Mouse (Mus musculus) lung, embryonic 16.5 days (tissue): ENCODE measurements around the gene Bmt2. TPM values are rescaled to one million over a fixed set of nuclear protein-coding genes. Genes with fewer than 3 reads are reported as not detected.

Experiments
- ATAC-seq: fragments of 200-750 bp; cut with Nextera tagmentation; 2 replicates; pipeline ENCODE4 v1.8.0; 2017; ENCODE audit warnings: low read depth, mild to moderate bottlenecking, moderate library complexity
- H3K27ac ChIP-seq: fragments of 300-500 bp; sonication (generic); 2 replicates; pipeline ENCODE4 v1.5.1; 2014; ENCODE audit warnings: mild to moderate bottlenecking, control low read depth, low read length
- H3K27me3 ChIP-seq: fragments of 300-500 bp; sonication (generic); 2 replicates; pipeline ENCODE4 v1.6.1; 2014; ENCODE audit warnings: low read depth, low read length, mixed read lengths; ENCODE audit not compliant: control insufficient read depth, insufficient read depth
- H3K36me3 ChIP-seq: fragments of 300-500 bp; sonication (generic); 2 replicates; pipeline ENCODE4 v1.6.1; 2014; ENCODE audit warnings: low read length; ENCODE audit not compliant: control insufficient read depth, insufficient read depth
- H3K4me1 ChIP-seq: fragments of 300-500 bp; sonication (generic); replicated peaks from 2 replicates; pipeline ENCODE4 v1.6.1; 2014; ENCODE audit warnings: low read length, mixed read lengths; ENCODE audit not compliant: control insufficient read depth, insufficient read depth
- H3K4me2 ChIP-seq: fragments of 300-500 bp; sonication (generic); 2 replicates; pipeline ENCODE4 v1.6.1; 2014; ENCODE audit warnings: low read depth, low read length, control low read depth
- H3K4me3 ChIP-seq: fragments of 300-500 bp; sonication (generic); 2 replicates; pipeline ENCODE4 v1.5.1; 2014; ENCODE audit warnings: mild to moderate bottlenecking, low read length, control low read depth
- H3K9ac ChIP-seq: fragments of 300-500 bp; sonication (generic); 2 replicates; pipeline ENCODE4 v1.6.1; 2014; ENCODE audit warnings: low read length, control low read depth
- H3K9me3 ChIP-seq: fragments of 300-500 bp; sonication (generic); 2 replicates; pipeline ENCODE4 v1.6.1; 2016; ENCODE audit warnings: low read length; ENCODE audit not compliant: control insufficient read depth
- WGBS: fragments of 180-500 bp; shearing (Covaris S2); extraction: QIAGEN DNeasy Blood & Tissue Kit; methylation state at CpG from one replicate; pipeline ENCODE4 v1.1.7; 2014; 5-methylcytosine and 5-hydroxymethylcytosine counted together
- polyA plus RNA-seq: library from polyadenylated mRNA; unstranded; fragments of >200 nt; fragmentation: Nextera tagmentation; extraction: Ambion mirVana; gene quantifications from 2 replicates; pipeline ENCODE4 v1.2.1, GENCODE M21; 2015

Bmt2 gene
- polyA plus RNA-seq, 1 experiment from 2014 or later = 18.6 TPM

DNA sequence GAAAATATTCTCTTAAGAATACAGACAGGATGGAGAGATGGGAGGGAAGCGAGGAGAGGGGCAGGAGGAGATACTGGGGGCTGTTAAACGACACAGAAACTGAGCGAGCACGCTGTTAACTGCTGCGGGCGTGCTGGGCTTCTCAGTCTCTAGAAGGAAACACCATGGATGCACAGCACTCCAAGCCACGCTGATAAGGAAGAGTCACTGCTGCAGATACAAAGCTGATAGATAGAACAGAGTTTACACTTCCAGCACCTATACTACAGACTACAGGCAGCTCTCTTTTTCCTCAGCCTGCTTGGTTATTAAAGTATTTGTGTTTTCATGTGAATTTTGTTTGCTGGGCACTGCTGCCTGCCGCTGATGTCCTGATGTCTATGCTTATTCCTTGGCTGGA is 91.6 kb downstream of the Bmt2 start:
- no peaks in the 10 kb centered on the region for H3K27me3 ChIP-seq
- H3K27ac ChIP-seq = no peak overlapping the region
- no peaks in the 10 kb centered on the region for H3K4me1 ChIP-seq
- no peak overlapping the region for H3K4me2 ChIP-seq
- ATAC-seq = no peak
- H3K9me3 ChIP-seq = no peaks in the 10 kb centered on the region
- no peak overlapping the region for H3K9ac ChIP-seq
- WGBS = 80% methylated on average over 8 of the region's 8 CpGs
- H3K4me3 ChIP-seq = no peak overlapping the region
- peaks cover 20% of the 10 kb centered on the region for H3K36me3 ChIP-seq

DNA sequence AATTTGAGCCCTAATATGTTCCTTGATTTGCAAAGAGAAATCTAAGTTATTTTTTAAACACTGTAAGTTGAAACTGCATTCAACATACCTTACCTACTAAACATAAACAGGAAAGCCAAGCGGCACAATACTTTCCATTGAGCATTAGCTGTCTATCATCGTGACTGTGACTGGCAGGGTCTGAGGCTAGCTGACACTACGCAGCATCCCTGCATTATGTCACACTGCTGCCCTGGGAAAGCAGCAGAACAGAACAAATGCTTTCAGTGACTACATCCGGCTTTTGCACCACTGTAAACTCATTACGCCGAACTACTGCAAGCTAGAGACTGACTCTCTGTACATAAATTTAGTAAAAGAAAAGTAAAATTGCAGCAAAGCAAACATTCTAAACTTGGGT is 93.0 kb downstream of the Bmt2 start:
- peaks cover 15% of the 10 kb centered on the region for H3K36me3 ChIP-seq
- H3K27me3 ChIP-seq = no peaks in the 10 kb centered on the region
- H3K4me2 ChIP-seq = no peak overlapping the region
- no peaks in the 10 kb centered on the region for H3K9me3 ChIP-seq
- no peak overlapping the region for H3K27ac ChIP-seq
- no peak overlapping the region for H3K4me3 ChIP-seq
- 86% methylated on average over 6 of the region's 6 CpGs for WGBS
- no peak overlapping the region for H3K9ac ChIP-seq
- no peaks in the 10 kb centered on the region for H3K4me1 ChIP-seq
- no peak for ATAC-seq

DNA sequence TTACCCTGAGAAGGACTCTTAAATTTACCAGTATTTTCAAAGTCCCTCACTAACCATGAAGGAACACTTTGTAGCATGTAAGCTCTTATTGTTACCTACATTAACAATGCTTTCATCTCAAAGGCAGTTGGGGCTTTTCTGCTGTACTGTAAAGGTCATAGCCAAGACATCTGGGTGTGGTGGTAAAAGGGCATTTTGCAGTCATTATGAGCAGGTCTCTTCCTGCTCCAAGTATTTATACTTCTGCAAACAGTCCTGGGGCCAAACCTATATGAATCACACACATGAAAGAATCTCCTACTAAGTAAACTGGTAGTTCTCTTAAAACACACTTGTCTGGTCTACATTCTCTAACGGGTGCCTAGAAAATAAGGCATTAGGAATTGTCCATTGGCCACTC is 95.7 kb downstream of the Bmt2 start:
- Histone ChIP-seq H3K4me3 (no peak overlapping the region), H3K4me2 (no peak overlapping the region), H3K27ac (no peak overlapping the region), H3K36me3 (peaks cover 14% of the 10 kb centered on the region), H3K9me3 (no peaks in the 10 kb centered on the region), H3K4me1 (no peaks in the 10 kb centered on the region), H3K9ac (no peak overlapping the region), H3K27me3 (no peaks in the 10 kb centered on the region)
- WGBS = 78% methylated on average over 1 of the region's 1 CpGs
- no peak for ATAC-seq

Other genes with a start within 250 kb of the Bmt2 start
- 43.7 and 48.0 TPM in 2 replicates for gene Tmem168, start 69.9 kb downstream of the Bmt2 start, polyA plus RNA-seq
- gene Gpr85, start 162.0 kb upstream of the Bmt2 start, polyA plus RNA-seq = 2.7 and 2.9 TPM in 2 replicates
- 130 and 137 TPM in 2 replicates for gene 2610001J05Rik, start 193.6 kb upstream of the Bmt2 start, polyA plus RNA-seq